Mouse (Mus musculus) central nervous system, embryonic 11.5 days (tissue): Measurements from ENCODE around the gene Mup7. TPM values are rescaled to one million over a fixed set of nuclear protein-coding genes. Genes with fewer than 3 reads are reported as not detected.

Experiments used
- polyA plus RNA-seq: library from polyadenylated mRNA; depleted of rRNA; stranded (reverse); fragments of >200 nt; gene quantifications from 2 replicates; pipeline ENCODE4 v1.2.3, GENCODE M21; 2012; rRNA removed

The Mup7 gene
- not detected in 2 replicates for polyA plus RNA-seq

GRCm38 (mm10) chr4:60070375-60070774, at the start of gene Mup7:
TSS of gene Mup7 (minus strand) at chr4:60070475.

Other genes with a start within 250 kb of the Mup7 start
- gene Slc46a2, start 155.4 kb downstream of the Mup7 start, polyA plus RNA-seq = not detected in 2 replicates
- gene Mup4, start 109.8 kb downstream of the Mup7 start, polyA plus RNA-seq = not detected in 2 replicates
- not detected in 2 replicates for gene Mup6, start 106.2 kb downstream of the Mup7 start, polyA plus RNA-seq
- not detected in 2 replicates for gene Mup2, start 83.8 kb upstream of the Mup7 start, polyA plus RNA-seq
- not detected in 2 replicates for gene Mup8, start 152.1 kb upstream of the Mup7 start, polyA plus RNA-seq